Mouse (Mus musculus) liver, postnatal 0 days (tissue): ENCODE measurements around the gene Cog6. TPM values are rescaled to one million over a fixed set of nuclear protein-coding genes. Genes with fewer than 3 reads are reported as not detected.

ENCODE experiments used
- ATAC-seq: fragments of 200-750 bp; cut with Nextera tagmentation; 2 replicates; pipeline ENCODE4 v1.8.0; 2017; ENCODE audit warnings: mild to moderate bottlenecking, moderate library complexity
- DNase-seq: peaks from one replicate; pipeline ENCODE4 v3.0.0-alpha.2; 2016
- H3K27ac ChIP-seq: fragments of 300-500 bp; sonication (generic); 2 replicates; pipeline ENCODE4 v1.5.1; 2014; ENCODE audit warnings: antibody characterized with exemption, moderate library complexity, mild to moderate bottlenecking, low read depth
- H3K27me3 ChIP-seq: fragments of 300-500 bp; sonication (generic); 2 replicates; pipeline ENCODE4 v1.6.1; 2014; ENCODE audit warnings: low read length, control low read depth, mixed read lengths; ENCODE audit not compliant: insufficient read depth
- H3K36me3 ChIP-seq: fragments of 300-500 bp; sonication (generic); replicated peaks from 2 replicates; pipeline ENCODE4 v1.6.1; 2014; ENCODE audit warnings: mild to moderate bottlenecking, control low read depth, low read length, moderate library complexity, mixed read lengths; ENCODE audit not compliant: insufficient read depth
- H3K4me1 ChIP-seq: fragments of 300-500 bp; sonication (generic); 2 replicates; pipeline ENCODE4 v1.6.1; 2014; ENCODE audit warnings: antibody characterized with exemption, mild to moderate bottlenecking, control low read depth; ENCODE audit not compliant: insufficient read depth
- H3K4me2 ChIP-seq: fragments of 300-500 bp; sonication (generic); 2 replicates; pipeline ENCODE4 v1.6.1; 2014; ENCODE audit warnings: low read depth, mild to moderate bottlenecking, low read length, moderate library complexity, mixed read lengths
- H3K4me3 ChIP-seq: fragments of 300-500 bp; sonication (generic); 2 replicates; pipeline ENCODE4 v1.5.1; 2014; ENCODE audit warnings: low read depth, low read length
- H3K9ac ChIP-seq: fragments of 300-500 bp; sonication (generic); replicated peaks from 2 replicates; pipeline ENCODE4 v1.6.1; 2014; ENCODE audit warnings: mild to moderate bottlenecking, moderate library complexity
- H3K9me3 ChIP-seq: fragments of 300-500 bp; sonication (generic); 2 replicates; pipeline ENCODE4 v1.6.1; 2016; ENCODE audit warnings: mild to moderate bottlenecking, control low read depth, low read length, mixed read lengths
- CTCF ChIP-seq: sonication (generic); IDR thresholded peaks from 2 replicates; pipeline ENCODE4 v1.5.1; 2016; ENCODE audit warnings: antibody characterized with exemption, low read depth
- EP300 ChIP-seq: IDR thresholded peaks from 2 replicates; pipeline ENCODE4 v1.6.1; 2016; ENCODE audit warnings: antibody characterized with exemption, low read depth, mild to moderate bottlenecking
- WGBS: fragments of 180-500 bp; shearing (Covaris S2); extraction: QIAGEN DNeasy Blood & Tissue Kit; methylation state at CpG from one replicate; pipeline ENCODE4 v1.1.7; 2014; ENCODE audit not compliant: insufficient replicate concordance; 5-methylcytosine and 5-hydroxymethylcytosine counted together
- polyA plus RNA-seq: library from polyadenylated mRNA; unstranded; fragments of >200 nt; fragmentation: Nextera tagmentation; extraction: Ambion mirVana; gene quantifications from 2 replicates; pipeline ENCODE4 v1.2.1, GENCODE M21; 2015

Cog6 gene
- polyA plus RNA-seq, 1 experiment from 2014 or later, result 11.1 TPM

DNA sequence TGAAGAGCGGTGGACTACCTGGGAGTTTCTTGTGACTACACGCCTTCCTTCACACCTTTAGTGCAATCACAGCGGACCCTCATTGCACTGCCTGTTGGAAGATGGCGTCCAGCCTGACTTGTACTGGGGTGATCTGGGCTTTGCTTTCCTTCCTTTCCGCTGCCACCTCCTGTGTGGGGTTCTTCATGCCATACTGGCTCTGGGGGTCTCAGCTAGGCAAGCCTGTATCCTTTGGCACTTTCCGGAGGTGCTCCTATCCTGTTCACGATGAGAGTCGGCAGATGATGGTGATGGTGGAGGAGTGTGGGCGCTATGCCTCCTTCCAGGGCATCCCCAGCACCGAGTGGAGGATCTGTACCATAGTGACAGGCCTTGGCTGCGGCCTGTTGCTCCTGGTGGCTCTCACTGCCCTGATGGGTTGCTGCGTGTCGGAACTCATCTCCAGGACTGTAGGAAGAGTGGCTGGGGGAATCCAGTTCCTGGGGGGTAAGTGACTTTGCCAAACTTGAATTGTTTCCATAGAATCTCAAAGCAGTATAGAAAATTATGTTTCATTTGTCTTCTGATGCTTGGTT is 26.3 kb upstream of the Cog6 start:
- WGBS, result 85% methylated on average over 13 of the region's 13 CpGs
- TF ChIP-seq EP300, result no peak
- no peak for TF ChIP-seq CTCF
- H3K4me1 ChIP-seq, result no peaks in the 10 kb centered on the region
- H3K27me3 ChIP-seq, result peaks cover 43% of the 10 kb centered on the region
- H3K36me3 ChIP-seq, result no peaks in the 10 kb centered on the region
- H3K9ac ChIP-seq, result no peak overlapping the region
- H3K27ac ChIP-seq, result no peak overlapping the region
- H3K4me3 ChIP-seq, result no peak overlapping the region
- no peak overlapping the region for H3K4me2 ChIP-seq
- H3K9me3 ChIP-seq, result no peaks in the 10 kb centered on the region
- DNase-seq (no peak), ATAC-seq (no peak)

DNA sequence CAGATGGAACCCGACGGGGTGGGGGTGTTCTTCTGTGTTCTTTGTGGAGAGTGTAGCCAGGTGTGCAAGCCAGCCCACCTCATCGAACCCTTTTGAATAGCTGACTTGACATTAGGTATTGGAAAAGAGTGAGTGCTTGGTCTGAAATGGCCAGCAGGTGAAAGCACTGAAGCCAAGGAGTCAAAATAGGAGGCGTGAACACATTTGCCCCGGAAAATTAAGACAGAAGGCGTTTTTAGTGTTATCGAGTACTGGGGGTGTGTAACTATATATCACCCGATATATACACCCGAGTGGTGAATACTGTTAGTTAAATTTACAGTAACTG is 25.2 kb upstream of the Cog6 start:
- 26% methylated on average over 9 of the region's 9 CpGs for WGBS
- H3K27me3 ChIP-seq, result peaks cover 43% of the 10 kb centered on the region
- TF ChIP-seq CTCF (no peak), EP300 (no peak)
- H3K9ac ChIP-seq, result no peak overlapping the region
- no peaks in the 10 kb centered on the region for H3K36me3 ChIP-seq
- no peak overlapping the region for H3K27ac ChIP-seq
- peak overlapping the region; percentile 80; the same call in 1 of the 2 replicates for H3K4me2 ChIP-seq
- ATAC-seq (no peak), DNase-seq (no peak)
- no peaks in the 10 kb centered on the region for H3K4me1 ChIP-seq
- H3K9me3 ChIP-seq, result no peaks in the 10 kb centered on the region
- H3K4me3 ChIP-seq, result peak overlapping the region; percentile 54; the same call in 1 of the 2 replicates

DNA sequence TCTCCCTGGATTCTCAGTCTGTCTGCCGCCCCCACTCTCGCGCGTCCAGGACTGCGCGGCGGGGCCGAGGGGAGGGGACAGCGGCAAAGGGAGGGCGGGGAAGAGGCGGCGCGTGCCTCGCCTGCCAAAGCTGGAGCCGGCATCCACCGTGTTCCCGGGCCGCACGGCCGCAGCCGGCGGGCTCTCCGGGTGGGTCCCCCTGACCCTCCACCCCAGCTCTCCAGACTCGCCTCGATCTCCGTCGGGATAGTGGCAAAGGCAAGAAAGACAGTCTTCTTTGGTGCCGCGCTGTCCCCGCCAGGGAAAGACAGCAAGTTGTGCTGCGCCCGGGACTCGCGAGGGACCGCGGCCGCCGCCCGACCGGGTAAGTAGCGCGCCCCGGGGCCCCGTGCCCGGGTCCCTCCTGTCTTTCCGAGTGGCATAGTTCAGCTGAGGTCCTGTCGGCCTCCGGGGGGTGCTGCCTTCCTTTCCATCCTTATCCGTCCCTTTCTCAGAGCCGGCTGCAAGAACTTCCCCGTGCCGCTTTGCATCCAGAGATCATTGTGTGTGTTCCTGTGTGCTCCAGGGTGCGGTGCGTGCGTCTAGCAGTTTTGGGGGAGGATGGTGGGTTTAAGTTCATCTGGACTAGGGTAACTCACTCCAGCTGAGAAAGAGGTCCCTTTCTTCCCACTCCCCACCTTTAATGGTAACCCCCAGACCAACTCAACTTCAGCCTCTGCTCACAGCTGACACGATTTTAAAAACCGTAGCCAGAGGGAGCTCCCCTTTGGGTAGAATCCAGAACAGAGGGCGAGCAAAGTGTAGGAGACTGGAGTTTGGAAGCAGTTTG is 24.6 kb upstream of the Cog6 start, which contains the start of gene Lhfp:
Lhfp (plus strand) TSS at position 118 of the 829 bp plus-strand sequence.
- H3K9ac ChIP-seq, result peak within 1 kb of the TSS; percentile 32; the same call in 1 of the 2 replicates
- peak; percentile 39 for DNase-seq
- TF ChIP-seq CTCF, result no peak
- no peak for TF ChIP-seq EP300
- no peak for ATAC-seq
- H3K36me3 ChIP-seq, result no peaks in the 10 kb centered on the region
- H3K27ac ChIP-seq, result no peak within 1 kb of the TSS
- peak within 1 kb of the TSS; percentile 80 for H3K4me2 ChIP-seq
- peak within 1 kb of the TSS; percentile 54 for H3K4me3 ChIP-seq
- no peaks in the 10 kb centered on the region for H3K4me1 ChIP-seq
- H3K27me3 ChIP-seq, result peaks cover 43% of the 10 kb centered on the region
- WGBS, result under 1% methylated on average over 48 of the region's 58 CpGs
- no peaks in the 10 kb centered on the region for H3K9me3 ChIP-seq

DNA sequence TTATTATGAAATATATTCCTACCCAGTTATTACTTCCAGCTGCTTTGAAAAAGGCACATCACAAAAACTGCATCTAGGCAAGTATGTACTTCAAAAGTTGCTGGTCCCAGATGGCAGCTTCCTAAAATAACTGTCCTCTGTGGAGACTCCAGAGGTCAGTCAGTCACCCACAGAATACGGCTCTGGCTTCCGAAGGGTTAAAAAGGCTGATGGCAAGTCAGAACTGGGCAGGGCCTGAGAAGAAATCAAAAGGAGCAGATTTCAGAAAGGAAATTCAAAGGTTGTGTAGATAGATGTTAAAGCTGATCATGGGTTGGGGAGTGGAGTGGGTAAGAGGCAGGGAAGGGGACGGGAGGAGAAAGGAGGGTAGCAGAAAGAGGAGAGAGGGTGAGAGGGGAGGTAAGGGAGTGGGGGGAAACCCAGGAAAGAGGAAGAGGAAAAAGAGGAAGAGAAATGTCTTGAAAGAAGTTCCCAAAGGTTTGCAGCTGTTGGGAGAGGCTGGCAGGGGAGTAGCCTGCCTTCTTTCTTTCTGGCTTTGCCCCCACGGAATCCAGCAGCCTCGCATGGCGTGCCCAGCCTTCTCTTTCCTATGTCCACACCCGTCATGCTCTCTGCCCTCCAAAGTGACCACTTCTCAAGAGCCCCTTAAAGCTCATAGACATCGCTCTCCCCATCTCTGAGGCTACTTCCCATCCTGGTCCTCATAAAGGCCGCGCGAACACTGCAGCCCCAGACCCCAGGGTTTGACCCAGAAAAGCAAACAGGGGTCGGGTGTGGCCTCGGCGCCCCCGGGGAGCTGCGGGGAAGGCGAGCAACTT is 23.8 kb upstream of the Cog6 start:
- H3K36me3 ChIP-seq, result no peaks in the 10 kb centered on the region
- no peak overlapping the region for H3K27ac ChIP-seq
- DNase-seq, result no peak
- H3K4me1 ChIP-seq, result no peaks in the 10 kb centered on the region
- peak overlapping the region; percentile 80 for H3K4me2 ChIP-seq
- TF ChIP-seq CTCF (no peak), EP300 (no peak)
- no peaks in the 10 kb centered on the region for H3K9me3 ChIP-seq
- H3K4me3 ChIP-seq, result peak overlapping the region; percentile 54
- WGBS, result 9% methylated on average over 16 of the region's 17 CpGs
- ATAC-seq, result no peak
- H3K9ac ChIP-seq, result peak overlapping the region; percentile 32; the same call in 1 of the 2 replicates
- peaks cover 43% of the 10 kb centered on the region for H3K27me3 ChIP-seq

DNA sequence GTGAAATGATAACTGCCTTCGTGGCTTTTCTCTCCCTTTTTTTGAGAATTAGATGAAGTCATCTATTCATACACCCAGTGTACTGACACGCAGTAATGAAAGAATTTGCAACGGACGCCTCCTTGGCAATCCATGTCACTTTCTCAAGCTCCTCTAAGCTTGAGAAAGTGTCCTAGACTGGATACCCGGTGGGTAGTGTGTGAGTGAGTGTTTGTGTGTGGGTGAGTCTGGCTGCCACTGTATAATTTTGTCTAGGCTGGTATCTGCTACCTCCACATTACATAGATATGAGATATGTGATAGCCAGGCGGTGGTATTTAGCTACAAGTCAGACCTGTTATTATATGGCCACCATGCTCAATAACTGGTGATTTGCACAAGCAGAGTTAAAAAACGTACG is 22.7 kb upstream of the Cog6 start:
- no peaks in the 10 kb centered on the region for H3K9me3 ChIP-seq
- ATAC-seq, result no peak
- DNase-seq, result no peak
- no peak overlapping the region for H3K4me2 ChIP-seq
- no peaks in the 10 kb centered on the region for H3K4me1 ChIP-seq
- H3K9ac ChIP-seq, result no peak overlapping the region
- peaks cover 42% of the 10 kb centered on the region for H3K27me3 ChIP-seq
- no peak overlapping the region for H3K27ac ChIP-seq
- TF ChIP-seq EP300, result no peak
- no peak for TF ChIP-seq CTCF
- no peaks in the 10 kb centered on the region for H3K36me3 ChIP-seq
- WGBS, result 64% methylated on average over 8 of the region's 8 CpGs
- H3K4me3 ChIP-seq, result no peak overlapping the region

DNA sequence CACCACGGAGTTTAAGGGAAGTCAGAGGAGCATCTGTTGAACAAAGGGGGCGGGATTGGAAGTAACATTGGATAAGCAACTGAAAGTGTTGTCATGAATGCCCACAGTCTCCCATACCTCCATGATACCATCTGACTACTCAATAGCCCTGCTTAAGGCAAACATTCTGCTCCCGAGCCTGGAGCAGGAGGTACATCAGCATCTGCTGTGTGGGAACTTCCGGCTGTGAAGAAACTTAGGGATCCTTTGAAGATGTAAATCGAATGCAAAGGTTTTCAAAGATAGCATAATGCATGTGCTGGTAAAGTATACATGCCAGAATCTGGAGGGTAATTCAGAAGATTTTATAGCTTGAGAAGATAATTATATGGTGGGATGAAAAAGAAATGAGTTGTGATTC is 21.9 kb upstream of the Cog6 start:
- H3K27ac ChIP-seq, result no peak overlapping the region
- no peak overlapping the region for H3K9ac ChIP-seq
- no peaks in the 10 kb centered on the region for H3K9me3 ChIP-seq
- TF ChIP-seq CTCF, result no peak
- TF ChIP-seq EP300, result no peak
- ATAC-seq (no peak), DNase-seq (no peak)
- no peak overlapping the region for H3K4me3 ChIP-seq
- H3K4me1 ChIP-seq, result no peaks in the 10 kb centered on the region
- no peaks in the 10 kb centered on the region for H3K36me3 ChIP-seq
- H3K27me3 ChIP-seq, result peaks cover 40% of the 10 kb centered on the region
- H3K4me2 ChIP-seq, result no peak overlapping the region
- WGBS, result 60% methylated on average over 5 of the region's 5 CpGs
